Mouse (Mus musculus) left cerebral cortex, adult 9 months (tissue): ENCODE measurements at regions not wholly inside any gene's neighbourhood (a gene's known extent, or its start where the extent isn't known, plus 50 kb on each side); places are given as distances from the start of the nearest gene placed in this dataset.
A peak's percentile ranks its signal among the peaks of the same experiment; 100 is the strongest.

Experiments used
- DNase-seq, 2 experiments: peaks; one replicate each; pipeline ENCODE4 v3.0.0; 2022; ENCODE audit warnings: low spot score in 2 of 2

DNA sequence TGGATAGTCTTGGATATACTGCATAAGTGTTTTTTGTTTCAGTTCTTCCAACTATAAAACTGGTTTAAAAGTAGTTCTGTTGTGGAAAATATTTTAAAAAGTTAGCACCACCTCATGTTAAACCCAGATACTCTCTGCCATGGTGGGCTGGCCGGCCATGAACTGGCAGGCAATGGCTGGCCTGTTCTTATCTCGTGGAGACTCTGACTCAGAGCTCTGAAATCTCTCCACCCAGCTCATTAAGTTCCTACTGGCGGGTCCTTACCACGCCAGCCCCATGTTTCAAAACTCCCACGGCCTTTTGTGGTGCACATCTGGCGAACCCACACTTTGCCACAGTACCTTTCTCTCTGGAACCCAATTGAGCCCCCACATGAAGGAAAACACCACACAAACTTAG, 183.8 kb upstream of the Slc30a5 start:
- no peak for DNase-seq

DNA sequence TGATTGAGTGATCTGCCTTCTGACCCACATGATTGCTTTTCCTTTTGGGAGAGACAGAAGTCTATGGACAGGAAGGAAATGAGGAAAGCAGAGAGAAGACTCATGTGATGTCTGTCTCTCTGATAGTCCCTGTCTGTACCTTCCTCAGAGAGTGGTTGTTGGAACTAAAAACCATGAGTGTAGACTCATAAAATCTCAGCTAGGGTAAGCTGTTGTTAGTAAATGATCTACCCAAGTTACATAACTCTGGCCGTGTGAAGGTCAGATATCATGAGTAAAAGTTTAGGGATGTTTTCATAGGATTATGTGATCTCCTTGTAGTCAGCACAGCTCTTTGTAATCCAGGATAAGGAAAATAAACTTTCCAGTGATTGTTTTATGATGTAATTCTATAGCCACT, 183.0 kb upstream of the Slc30a5 start:
- no peak for DNase-seq

DNA sequence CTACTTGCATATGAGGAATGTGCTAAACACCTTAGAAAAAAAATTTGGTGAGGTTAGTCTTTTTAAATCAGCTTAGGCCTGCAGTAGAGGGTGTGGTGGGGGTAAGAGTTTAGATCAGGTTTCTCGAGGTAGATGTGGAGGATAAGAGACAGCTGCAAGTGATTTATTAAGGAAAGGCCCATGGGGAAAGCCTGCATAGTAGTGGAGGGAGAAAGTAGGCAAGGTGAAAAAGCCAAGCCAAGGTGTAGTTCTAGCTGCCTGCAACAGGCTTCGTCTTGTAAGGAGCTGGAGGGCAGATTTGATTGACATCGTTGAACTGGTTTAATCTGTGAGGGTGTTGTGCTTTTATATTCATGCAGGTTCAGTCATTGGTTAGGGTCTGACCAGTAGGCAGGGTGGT, 182.2 kb upstream of the Slc30a5 start:
- no peak for DNase-seq

DNA sequence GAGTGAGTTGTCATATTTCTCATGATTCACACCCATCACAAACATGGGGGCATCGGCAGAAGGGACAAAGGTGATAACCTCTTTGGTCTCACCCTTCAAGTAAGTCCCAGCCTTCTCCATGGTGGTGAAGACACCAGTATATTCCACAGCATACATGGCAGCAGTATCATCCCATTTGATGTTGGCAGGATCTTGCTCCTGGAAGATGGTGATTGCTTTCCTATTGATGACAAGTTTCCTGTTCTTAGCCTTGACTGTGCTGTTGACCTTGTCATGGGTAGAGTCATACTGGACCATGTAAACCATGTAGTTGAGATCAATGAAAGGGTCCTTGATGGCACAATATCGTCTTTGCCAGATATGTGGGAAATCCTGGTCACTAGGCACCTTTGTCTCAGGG, 180.4 kb upstream of the Slc30a5 start:
- DNase-seq = no peak

DNA sequence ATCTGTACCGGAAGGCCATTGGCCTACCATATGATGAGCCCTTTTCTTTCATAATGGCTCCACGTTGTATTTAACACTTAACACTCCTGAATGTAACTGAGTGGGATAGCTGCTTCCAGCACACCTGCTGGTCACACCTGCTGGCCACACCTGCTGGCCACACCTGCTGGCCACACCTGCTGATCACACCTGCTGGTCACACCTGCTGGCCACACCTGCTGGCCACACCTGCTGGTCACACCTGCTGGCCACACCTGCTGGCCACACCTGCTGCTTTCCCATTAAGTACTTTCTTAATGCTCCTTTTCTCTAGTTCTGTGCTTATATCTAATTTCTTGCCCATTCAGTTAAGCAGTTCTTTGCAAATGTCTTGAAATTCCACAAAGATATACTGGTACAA, 157.4 kb upstream of the Slc30a5 start:
- no peak for DNase-seq

DNA sequence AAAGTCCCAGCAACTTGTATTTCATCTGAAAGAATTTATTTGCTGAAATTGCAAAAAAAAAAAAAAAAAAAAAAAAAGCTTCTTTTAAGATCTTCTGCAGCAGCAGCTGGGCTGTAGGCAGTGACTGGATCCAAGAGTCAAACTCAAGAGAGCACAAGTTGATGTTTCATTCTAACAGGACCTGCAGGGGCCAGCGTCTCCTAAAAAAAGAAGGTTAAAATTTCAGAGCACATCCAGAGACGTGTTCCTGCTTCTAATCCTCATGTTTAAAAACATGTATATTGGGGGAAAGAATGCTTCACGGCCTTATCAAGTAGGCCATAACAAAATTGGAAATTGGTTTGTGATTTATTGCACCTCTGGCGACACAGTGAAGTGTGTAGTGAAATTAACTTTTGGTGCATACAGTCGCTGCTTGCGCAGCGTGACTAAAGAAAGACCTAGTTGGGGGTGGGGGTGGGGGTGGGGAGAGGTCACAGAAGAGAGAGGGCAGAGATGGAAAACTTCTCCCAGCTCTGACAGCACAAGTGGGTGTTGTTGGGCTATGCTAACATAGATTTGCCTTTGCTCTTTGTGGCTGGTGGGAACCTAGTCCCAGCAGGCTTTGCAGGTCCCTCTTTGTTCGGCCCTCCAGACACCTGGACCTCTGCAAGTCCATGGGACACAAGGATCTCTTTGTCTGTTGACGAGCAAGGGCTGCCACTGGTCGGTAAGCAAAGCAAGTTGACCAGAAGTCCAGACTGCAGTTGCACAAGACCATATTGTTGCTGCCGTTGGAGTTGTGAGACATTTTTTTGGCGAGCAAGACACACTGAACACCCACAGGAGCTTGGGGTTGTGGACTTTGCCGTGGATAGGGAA, 155.7 kb upstream of the Slc30a5 start:
- no peak for DNase-seq

DNA sequence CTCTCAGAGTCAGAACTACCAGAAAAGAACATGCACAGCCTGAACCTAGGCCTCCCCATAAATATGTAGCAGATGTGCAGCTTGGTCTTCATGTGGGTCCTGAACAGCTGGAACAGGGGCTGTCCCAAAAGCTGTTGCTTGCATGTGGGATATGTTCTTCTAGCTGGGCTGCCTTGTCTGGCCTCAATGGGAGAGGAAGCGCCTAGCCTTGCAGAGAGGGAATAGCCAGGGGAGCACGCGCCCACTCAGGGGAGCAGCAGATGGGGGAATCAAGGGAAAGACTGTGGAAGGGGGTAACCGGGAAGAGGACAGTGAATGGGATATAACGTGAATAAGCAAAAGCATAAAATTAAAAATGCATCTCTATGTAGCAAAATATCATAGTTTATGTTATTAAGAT, 154.9 kb upstream of the Slc30a5 start:
- DNase-seq = no peak

DNA sequence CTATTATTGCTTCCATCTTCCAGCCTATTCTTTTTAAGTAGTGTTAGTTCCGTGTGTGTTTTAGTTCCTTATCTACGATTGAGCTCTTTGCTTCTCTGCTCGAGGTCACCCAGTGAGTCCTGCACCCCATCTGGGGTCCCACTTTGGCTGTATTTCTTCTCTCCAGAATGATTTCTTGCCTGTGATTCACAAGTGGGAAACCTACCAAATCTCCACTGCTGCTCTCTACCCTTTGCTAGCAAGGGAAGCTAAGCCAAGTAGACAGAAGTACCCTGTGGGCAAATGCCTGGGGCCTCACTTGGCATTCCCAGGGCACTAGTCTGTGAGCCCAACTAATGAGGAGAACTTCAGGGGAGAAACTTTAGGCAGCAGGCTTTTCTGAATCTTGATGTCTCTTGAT, 142.5 kb upstream of the Slc30a5 start:
- DNase-seq = no peak

DNA sequence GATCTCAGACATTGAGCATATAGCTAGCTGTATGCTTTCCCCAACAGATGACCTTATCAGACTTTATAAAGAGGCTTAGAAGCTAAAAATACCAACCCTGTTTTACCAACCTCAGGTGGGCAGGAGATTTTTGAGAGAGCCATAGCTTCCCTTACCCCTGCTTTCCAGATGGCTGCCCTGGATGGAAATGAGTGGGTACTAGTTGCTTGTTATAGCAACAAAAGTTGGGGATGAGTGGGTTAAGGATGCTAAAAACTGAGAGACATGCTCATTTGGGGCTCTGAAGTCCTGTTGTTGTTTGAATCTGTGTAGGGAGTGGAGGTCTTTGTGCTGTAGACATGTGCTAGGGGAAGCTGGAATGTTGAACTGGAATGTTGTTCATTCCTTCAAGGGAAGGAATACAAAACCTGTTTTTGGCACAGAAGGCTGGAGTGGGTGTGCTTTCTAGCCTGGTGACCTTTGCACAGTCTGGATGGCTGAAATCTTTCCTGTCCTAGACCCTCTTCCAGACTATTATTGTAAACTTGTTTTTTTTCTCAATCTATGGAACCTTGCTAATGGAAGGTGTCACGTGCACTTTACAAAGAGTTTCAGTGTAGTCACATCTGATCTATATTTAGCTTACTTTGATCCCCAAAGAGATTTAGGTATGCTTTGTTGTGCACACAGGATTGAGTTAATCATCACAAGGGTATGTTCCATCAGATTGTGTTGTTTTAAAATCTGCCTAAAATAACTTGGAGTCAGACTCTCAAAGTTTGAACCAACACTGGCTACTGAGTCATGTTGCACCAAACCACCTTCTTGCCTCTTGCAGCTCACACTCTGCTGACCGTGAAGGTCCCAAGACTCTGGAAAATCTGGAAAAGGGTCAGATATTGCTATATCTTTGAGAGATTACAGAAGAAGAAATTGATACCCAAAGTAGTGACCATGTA, 138.1 kb upstream of the Slc30a5 start:
- DNase-seq = no peak

DNA sequence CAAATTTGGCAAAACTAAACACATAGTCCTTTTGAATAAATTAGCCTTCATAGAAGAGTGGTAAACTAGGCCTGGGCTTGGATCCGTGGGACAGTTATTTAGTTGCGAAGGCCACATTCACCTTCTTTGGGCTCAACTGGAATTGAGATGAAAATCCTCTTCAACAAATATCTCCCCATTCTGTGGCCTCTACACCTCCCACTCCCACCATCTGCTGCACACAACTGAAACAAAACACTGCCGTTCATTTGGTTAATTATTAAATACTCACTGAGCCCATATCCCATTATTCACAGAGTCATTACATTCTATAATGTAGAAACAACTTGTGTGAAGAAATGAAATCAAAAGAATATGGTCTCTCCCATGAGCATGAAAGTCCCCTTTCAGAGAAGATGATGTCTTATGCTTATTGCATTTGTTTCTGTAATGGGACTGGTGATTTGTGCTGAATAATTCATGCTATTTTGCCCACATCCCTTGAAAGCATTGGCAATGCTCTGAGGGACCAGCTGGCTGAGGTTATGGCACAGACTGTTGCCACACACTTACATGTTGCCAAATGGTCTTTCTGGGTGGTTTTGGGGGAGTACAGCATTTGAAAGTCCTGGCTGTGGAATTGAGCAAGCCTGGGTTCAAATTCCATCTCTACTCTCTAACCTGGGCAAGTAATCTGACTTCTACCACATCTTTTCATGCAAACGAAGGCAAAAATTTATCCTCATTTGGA, 129.7 kb upstream of the Slc30a5 start:
- peak in 1 of 2 experiments; percentile 48 for DNase-seq

DNA sequence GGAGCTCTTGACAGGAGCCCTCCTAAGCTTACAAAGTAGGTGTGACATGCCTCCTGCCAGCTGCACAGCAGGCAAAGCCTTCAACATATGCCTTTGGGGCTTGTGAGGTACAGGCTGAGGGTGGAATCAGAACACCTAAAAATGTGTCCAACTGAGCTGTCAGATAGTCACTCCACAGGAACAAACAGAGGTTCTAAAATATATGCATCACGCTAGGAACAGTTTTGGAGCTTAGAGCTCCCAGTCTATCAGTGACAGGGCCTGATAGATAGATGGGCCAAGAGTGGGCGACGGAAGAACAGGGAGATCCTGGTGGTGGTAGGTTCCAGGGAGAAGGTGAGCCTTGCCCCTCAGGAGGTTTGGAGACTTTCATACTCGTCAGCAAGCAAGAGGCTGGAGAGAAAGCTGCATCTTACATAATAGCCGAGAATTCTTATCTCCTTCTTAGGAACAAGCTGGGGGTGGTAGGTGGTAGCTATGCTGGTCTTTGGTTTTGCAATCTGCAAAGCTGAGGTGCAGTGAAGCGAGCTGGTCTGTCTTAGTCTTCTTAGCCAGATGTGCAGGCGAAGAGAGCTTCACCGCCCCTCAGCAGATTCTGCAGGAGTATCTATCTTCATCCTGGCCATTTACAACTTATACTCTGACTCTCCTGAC, 121.5 kb upstream of the Slc30a5 start:
- DNase-seq = peak; percentile 72 to 74

DNA sequence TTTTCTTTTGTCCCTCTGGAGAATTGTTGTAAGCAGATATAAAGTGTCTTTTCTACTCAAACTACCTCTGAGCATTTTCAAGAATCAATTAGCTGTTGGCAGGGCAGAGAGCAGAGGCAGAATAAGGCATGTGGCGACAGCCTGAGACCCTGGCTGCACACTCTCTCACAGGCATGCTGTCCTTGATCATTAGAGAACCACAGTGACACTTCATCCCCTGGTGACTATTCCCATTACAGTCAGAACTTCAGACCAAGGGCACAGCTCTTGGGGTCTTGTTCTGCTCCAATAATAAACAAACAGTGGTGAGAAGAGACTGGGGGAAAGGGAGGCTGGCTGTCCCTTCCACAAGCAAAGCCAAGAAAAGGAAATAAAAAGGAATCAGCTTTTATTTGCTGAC, 120.9 kb upstream of the Slc30a5 start:
- DNase-seq = no peak

DNA sequence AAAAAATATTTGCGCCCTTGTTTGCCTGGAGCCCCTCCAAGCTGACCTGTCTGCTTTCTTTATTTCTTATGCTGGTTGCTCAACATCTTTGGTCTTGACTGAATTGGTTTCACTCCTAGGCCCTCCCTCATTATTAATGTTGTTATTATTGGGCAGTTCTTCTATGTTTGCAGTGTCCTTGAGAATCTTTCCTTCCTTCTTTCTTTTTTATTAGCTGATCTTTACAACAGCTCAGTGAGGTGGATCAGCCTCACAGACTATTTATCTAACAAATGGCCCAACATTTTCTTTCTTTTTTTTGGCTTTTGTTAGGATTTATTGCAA, 117.9 kb upstream of the Slc30a5 start:
- no peak for DNase-seq

DNA sequence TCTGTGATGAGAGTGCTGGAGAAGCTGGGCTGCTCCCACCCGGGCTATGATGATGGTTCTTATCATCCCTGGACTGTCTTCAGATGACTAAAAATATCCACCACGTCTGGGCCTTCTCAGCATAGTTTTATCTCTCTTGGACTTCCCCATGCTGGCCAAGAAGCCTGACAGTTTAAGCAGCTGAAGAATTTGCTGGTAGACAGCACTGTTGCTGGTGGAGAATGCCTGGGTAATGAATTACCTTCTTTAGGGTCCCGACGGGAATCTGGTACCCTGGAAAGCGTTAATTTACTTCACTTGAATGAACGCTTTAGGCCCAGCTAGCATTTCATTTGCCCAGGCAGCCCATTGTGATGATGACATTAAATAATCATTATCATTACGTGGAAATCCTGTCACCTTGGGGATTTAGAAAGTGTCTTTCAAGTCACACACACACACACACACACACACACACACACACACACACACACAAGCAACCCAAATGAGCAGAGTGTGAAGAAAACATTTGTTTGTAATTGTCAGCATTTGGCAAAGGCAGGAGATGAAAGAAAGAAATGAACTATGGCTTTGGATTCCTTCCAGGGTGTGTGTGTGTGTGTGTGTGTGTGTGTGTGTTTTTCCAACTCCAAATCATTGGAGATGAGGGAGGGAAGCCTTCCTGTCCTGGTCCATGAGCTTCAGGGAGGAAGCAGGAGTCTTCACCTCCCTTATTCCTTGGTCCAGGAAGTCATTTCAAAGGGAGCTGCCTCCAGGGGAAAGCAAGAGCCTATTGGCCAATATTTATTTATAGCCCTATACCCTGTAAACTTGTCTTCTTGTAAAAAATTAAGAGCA, 117.3 kb upstream of the Slc30a5 start:
- DNase-seq = no peak

DNA sequence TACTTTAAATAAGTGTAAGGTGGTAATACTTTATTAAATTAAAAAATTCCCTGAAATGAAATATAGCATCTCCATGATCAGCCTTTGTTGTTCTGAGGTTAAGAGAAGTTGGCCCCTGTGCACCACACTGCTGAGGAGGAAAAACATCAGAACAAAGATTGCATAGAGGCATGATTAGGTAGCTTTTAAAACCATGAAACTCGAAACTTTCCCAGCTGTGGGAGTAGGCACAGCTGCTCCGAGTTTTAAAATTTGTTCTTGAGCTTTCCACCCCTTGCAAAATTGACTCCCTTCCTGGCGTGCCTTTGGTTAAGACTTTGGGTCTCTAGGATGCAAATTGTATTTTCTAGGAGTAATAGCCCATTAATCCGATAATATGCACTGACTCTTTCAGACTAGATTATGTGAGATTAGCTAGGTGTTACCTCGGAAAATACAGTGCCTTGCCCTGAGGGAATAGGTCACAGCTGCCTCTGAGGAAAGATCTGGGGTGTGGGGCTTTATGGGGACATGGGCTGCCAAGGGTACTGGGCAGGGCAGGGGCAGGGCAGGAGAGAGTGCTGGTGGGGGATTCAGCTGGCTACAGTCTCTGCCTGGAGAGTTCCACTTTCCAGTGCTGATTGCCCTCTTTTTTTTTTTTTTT, 110.1 kb upstream of the Slc30a5 start:
- DNase-seq = no peak

DNA sequence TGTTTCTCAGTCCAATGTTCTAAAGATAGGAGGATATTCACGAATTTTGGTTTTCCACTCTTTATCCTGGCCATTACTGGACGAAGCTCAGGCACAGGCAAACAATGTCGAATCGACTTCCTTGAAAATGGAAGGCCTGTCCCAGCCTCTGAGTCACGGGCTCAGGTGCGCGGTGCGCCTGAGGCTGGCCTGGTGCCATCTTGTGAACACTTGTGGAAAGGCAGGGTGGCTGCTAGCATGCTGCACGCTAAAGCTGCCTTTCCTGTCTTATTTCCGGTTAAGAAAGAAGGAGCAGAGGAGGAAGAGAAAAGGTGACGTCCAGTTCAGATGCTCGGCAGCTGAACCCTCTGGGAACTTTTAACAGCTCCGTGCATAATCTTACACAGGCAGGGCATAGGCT, 107.6 kb upstream of the Slc30a5 start:
- DNase-seq = no peak

DNA sequence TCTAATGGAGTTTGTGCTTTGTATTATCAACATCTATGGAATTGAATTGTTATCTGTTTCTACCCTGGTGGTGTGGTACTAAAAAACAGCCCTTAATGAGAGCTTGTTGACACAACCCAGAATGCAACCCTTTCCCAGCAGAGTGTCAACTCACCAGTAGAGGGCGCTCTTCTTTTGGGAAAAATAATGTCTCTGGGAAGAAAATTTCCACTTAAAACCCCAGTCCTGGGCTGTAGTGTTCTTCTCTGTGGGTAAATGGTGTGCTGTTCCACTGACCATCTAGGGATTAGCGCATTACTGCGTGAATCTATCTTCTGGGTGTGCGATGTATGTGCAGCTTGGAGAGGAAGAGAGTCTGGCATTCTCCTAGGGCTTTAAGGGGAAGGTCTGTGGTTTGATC, 106.5 kb upstream of the Slc30a5 start:
- DNase-seq = peak in 1 of 2 experiments; percentile 77

DNA sequence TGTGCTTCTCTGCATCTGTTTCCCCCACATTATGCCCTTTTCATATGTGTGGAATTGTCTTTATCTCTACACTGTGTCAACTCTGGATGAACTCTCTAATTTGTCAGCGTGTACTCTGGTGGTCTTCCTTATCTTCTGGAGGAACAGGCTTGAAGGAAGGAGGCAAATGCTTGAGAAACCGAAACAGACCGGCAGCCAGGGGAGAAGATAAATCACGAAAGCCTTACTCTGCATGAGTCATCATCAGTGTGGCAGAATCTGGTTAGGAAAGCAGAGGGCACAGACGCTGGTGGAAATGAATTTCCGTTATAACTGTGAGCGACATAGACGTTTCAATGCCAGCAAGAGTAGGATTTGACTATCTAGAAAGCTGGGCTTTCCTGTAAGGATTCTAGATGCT, 100.0 kb upstream of the Slc30a5 start:
- no peak for DNase-seq

DNA sequence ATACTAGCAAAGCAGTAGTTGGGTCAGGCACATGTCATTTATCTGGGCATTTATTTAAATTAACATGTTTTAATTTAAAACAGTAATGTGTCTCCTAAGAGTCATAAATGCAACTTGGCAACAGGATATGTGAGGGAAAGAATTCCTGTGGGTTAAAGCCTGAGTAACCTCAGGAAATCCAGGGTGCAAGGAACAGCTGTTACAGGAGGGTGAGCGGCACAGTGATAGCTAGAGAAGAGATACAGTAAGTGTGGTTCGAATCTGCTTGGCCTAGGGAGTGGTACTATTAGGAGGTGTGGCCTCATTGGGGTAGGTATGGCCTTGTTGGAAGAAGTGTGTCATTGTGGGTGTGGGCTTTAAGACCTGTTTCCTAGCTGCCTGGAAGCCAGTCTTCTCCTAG, 66.3 kb upstream of the Slc30a5 start:
- DNase-seq = no peak

DNA sequence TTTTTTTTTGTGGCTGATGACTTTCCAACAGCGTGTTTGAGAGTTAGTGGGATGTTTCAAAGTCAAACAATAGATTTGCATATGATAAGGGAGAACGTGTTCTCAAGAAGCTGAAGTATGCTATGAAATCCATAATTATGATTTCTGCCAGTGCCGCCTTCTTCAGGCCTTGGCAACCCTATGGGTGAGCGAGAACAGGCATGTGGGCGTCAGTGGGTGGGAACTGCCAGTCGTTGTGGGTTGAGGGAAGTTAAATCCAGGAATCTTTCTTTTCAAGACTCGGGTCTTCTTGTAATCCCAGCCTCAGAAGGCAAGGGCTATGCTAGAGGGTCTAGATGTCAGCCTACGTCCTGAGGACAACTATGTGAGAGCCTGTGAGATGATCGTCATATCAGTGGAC, 60.6 kb upstream of the Slc30a5 start:
- peak in 1 of 2 experiments; percentile 49 for DNase-seq
